Mouse (Mus musculus) embryonic fibroblast, embryonic 13.5 days (primary cell): ENCODE results near the gene Sorcs2. TPM values are rescaled to one million over a fixed set of nuclear protein-coding genes. Genes with fewer than 3 reads are reported as not detected.

Source experiments
- H3K27ac ChIP-seq: 2 replicates; pipeline ENCODE4 v1.5.1; 2012; ENCODE audit warnings: low read length, control low read depth, inconsistent platforms; ENCODE audit not compliant: insufficient read depth
- H3K4me1 ChIP-seq: 2 replicates; pipeline ENCODE4 v1.6.1; 2011; ENCODE audit warnings: low read length; ENCODE audit not compliant: control insufficient read depth, insufficient read depth
- H3K4me3 ChIP-seq: 2 replicates; pipeline ENCODE4 v1.5.1; 2011; ENCODE audit warnings: mild to moderate bottlenecking, control low read depth, low read length; ENCODE audit not compliant: insufficient read depth
- CTCF ChIP-seq: IDR thresholded peaks from 2 replicates; pipeline ENCODE4 v1.5.1; 2011; ENCODE audit warnings: mild to moderate bottlenecking, control low read depth, low read length, moderate library complexity, borderline replicate concordance; ENCODE audit not compliant: insufficient read depth
- POLR2A ChIP-seq: IDR thresholded peaks from 2 replicates; pipeline ENCODE4 v1.6.1; 2011; ENCODE audit warnings: low read depth, mild to moderate bottlenecking, control low read depth, low read length, moderate library complexity
- polyA plus RNA-seq: library from polyadenylated mRNA; stranded (reverse); fragments of >200 nt; gene quantifications from 2 replicates; pipeline ENCODE4 v1.2.4, GENCODE M21; 2011; ENCODE audit warnings: low read depth; ENCODE audit not compliant: missing spikeins, insufficient read length

The Sorcs2 gene
- polyA plus RNA-seq, 1 experiment = 67.1 TPM

DNA sequence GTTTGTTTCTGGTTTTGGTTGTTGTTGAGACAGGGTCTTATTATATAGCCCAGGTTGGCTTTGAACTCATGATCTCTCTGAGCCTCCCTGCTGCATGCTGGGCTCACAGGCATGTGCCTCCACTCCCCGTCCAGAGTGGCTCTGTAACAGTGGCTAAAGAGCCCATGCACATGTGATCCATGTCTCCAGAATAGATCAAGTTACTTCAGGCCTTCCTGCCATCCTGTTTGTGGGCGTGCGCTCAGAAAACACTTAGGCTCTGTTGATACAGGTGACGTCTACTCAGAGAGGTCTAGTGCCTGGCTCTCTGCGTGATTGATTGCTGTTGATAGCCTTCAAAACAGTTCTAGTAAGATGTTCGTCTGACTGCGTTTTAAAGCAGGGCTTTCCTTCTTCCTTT lies 425.2 kb downstream of the Sorcs2 start:
- peak overlapping the region; percentile 66 for H3K27ac ChIP-seq
- peaks cover 13% of the 10 kb centered on the region for H3K4me1 ChIP-seq
- H3K4me3 ChIP-seq = no peak overlapping the region
- TF ChIP-seq POLR2A = no peak
- no peak for TF ChIP-seq CTCF

DNA sequence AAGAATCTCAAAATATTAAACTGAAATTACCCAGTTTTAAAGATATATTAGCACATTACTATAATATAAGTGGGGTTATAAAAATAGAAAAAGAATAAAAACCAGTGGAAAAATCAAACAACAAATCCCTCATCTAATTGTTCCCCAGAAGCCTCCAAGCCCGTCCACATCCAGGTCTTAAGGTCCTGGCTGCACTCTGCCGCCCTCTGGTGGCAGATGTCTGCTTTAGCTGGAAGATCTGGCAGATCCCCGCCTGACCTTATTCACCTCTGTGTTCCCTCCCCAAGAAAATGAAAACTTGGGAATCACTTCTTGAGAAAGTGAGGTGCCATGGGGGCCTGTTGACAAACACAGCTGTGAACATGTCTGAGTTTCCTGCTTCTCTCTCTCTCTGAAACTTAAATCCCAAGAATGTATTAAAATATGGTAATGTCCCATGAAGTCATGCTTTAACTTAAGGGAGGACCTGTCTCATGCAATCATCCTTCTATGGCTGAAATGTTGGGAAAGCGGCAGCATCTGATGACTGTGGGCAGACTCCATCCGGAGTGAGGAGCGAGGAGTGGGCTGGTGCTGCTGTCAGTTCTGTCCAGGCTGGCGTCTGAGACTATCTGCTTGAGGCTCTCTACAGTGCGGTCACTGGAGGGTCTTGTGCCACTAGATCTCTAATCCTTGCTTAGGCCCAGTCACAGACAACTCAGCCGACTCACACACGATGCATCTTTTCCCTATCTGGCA lies 425.9 kb downstream of the Sorcs2 start:
- H3K27ac ChIP-seq = peak overlapping the region; percentile 66
- no peak overlapping the region for H3K4me3 ChIP-seq
- TF ChIP-seq CTCF (peak; percentile 78), POLR2A (no peak)
- peaks cover 13% of the 10 kb centered on the region for H3K4me1 ChIP-seq

GRCm38 (mm10) chr5:35970380-35971105 lies 427.4 kb downstream of the Sorcs2 start:
- H3K4me1 ChIP-seq = peaks cover 13% of the 10 kb centered on the region
- TF ChIP-seq CTCF (no peak), POLR2A (no peak)
- H3K4me3 ChIP-seq = no peak overlapping the region
- no peak overlapping the region for H3K27ac ChIP-seq

- H3K4me1 ChIP-seq = peaks cover 13% of the 10 kb centered on the region
- no peak overlapping the region for H3K27ac ChIP-seq
- TF ChIP-seq POLR2A (no peak), CTCF (no peak)
- H3K4me3 ChIP-seq = no peak overlapping the region
Observed at GRCm38 (mm10) chr5:35969857-35970256, 428.1 kb downstream of the Sorcs2 start.

Other genes starting within 250 kb of the Sorcs2 start
- not detected in 2 replicates for gene Psapl1, start 194.1 kb downstream of the Sorcs2 start, polyA plus RNA-seq
- gene Grpel1, start 66.9 kb upstream of the Sorcs2 start, polyA plus RNA-seq = 21.5 and 25.0 TPM in 2 replicates
- 15.4 and 17.0 TPM in 2 replicates for gene Tada2b, start 86.1 kb upstream of the Sorcs2 start, polyA plus RNA-seq
- 0.25 and 0.27 TPM in 2 replicates for gene Ccdc96, start 86.4 kb upstream of the Sorcs2 start, polyA plus RNA-seq
- 21.5 and 26.1 TPM in 2 replicates for gene Tbc1d14, start 195.1 kb upstream of the Sorcs2 start, polyA plus RNA-seq